Mouse (Mus musculus): ENCODE measurements around the gene Ndufb10. TPM values are rescaled to one million over a fixed set of nuclear protein-coding genes. Genes with fewer than 3 reads are reported as not detected.

Gene Ndufb10
- polyA plus RNA-seq (2017; shearing (Covaris generic)) = 150 TPM

DNA sequence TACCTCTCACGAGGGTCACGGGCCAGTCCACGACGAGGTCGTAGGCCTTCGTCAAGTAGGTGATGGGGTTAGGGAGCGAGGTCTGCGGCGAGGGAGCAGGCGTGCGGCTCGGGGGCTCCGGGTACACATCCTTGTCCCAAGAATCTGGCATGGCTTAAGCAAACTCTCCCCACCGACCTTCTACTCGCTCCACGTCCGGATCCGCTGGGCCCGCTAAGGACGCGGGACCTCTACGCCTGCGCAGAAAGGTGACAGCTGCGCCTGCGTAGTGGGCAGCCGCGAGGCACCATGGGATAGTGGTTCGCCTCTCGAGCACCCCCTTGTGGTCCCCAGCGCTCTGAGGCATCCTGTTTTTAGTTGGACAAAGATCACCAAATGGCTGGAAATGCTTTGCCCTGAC is at the start of gene Ndufb10:
Gene Ndufb10, minus strand, starts transcription at position 295 of the 400 bp plus-strand sequence.

DNA sequence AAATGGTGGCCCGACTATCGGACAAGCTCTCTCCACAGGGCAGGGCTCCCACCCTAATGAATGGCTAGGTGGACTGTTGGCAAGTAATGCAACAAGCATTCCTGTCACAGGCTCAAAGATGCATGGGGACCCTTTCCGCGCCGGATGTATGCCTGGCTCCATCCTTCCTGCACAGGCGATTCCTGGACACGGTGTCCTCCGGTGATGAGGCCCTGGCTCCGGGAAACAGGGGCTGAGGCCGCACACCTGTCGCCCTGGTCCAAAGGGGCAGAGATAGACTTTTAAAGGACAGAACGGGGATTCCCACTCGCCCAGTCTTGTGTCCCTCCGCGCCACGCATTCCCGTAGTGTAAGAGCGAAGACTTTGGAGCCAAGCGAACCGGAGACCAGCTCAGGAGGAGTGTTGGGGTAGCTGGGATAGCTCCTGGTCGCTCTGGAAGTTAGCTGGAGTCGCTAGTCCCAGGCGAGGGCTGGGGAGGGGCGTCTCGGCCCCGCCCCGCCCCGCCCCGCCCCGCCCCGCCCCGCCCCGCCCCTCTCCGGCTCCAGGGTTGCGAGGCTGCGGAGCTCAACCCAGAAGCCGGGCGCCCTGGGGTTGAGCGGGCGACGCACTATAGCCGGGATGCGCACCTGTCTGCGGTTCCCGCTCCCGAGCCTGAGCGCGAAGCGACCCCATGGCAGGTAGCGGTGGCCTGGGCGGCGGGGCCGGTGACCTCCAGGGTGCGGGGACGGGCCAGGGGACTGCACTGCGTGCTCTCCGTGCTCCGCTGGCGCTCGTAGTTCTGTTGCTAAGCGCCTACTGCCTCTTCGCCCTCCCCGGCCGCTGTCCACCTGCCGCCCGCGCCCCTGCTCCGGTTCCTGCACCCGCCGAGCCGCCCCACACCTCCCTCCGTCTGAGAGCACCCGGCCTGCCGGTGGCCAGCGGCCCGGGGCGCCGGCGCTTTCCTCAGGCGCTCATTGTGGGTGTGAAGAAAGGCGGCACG is 28.4 kb upstream of the Ndufb10 start, which contains the start of gene Hs3st6:
Gene Hs3st6, plus strand, starts transcription at position 574 of the 980 bp plus-strand sequence.

DNA sequence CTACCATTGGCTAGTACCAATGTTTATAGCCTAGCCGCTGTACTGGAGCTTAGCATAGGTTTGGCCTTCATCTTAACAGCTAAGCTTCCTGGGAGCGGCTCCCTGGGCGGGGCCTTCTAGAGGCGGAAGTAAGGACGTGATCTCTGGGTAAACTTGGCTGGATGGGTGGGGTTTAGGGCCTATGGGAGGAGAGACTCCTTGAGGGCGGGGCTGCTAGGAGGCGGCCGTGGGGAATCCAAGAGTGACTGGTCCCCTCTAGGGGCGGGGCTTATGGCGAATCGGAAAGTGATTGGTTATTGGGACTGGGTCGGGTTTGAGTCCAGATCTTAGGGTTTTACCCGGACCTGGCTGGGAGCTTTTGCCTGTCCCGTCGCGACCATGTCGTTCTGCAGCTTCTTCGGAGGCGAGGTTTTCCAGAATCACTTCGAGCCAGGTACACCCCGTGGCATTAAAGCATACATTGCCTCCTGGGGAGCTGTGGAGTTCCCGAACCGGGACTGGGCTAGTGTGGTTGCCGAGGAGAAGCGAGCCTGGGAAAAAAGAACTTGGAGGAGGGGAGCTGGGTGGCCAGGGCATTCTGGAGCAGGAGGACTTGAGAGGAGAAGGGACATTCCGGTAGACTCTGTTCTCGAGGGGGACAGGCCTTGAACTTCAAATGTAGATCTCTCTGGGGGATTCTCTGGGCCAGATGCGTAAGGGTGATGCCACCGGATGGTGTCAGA is 12.2 kb upstream of the Ndufb10 start, which contains the start of gene Msrb1:
Gene Msrb1, plus strand, starts transcription at position 313 of the 722 bp plus-strand sequence.

DNA sequence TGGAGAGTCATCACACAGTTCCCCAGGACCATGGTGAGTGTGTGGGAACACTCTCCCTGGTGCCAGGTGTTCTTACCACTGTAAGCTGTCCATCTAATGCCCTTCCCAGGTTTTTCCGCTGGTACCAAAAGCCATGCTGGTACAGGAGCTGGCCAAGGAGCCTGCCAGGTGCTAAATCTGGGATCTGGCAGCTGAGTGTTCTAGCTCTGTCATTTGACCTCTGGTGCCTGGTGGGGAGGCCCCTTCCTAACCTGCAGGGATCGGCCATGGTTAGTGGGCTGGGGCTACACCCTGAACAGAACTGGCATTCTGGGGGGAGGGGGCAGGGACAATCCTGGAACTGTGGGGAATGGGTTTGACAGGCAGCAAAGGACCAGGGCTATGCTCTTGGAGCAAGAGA is 3.3 kb upstream of the Ndufb10 start, which contains the start of gene Rpl3l:
Gene Rpl3l, plus strand, starts transcription at position 203 of the 400 bp plus-strand sequence.

DNA sequence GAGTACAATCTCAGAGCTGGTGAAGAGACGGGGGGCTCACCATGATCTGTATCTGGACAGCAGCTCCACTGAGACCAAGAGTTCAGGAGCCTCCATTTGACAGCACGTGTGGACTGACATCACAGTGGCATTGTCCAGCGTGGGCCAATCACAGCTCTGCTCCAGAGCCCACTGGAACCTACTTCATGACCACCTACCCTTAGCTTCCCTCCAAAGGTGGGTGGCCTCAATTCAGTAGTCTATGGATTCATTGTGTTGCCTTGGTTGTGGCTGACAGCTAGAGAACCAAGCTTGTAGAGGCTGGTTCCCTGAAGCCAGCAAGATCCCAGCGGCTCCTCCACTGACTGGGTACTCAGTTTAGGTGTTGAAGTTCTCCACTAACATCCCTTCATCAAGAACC is 6.3 kb downstream of the Ndufb10 start, which contains the start of the genes Rnf151 and Rps2:
Gene Rnf151, minus strand, starts transcription at position 121 of the 400 bp plus-strand sequence.
Gene Rps2, plus strand, starts transcription at position 174 of the 400 bp plus-strand sequence.

DNA sequence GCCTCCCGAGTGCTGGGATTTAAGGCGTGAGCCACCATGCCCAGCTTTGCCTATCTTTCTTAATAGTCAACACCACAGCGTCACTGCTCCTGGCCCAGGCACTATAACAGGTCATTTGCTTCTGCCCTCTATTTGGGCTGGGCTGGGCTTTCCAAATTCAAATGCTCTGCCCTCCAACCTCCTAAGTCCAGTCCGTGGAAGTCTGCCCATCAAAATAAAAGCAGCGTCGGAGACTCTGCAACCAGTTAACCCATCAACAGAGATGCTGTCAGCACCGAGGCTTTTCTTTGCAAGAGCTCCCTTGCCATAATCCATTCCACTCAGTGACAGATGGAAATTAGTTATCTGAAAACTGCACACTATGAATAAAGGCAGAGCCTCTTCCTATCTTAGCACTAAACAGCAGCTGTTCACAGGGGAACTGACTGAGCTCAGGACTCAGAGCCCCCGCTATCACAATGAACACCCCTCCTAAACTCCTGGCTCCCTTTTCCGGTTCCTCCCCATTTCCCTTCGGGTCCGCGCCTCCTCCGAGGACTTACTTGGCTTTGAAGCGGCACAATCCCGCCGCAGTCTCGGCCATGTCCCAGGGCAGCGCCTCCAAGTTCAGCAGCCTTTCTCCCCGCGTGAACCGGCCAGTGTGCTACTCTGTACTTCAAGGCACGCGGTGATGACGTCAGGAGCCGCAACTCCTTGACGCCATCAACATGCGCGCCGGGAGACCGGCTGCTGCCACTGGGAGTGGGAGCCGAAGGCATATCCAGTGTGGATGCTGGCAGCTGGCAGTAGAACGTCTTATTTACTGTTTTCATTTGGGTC is 17.1 kb downstream of the Ndufb10 start, which contains the start of gene Tbl3:
Gene Tbl3, minus strand, starts transcription at position 679 of the 819 bp plus-strand sequence.

DNA sequence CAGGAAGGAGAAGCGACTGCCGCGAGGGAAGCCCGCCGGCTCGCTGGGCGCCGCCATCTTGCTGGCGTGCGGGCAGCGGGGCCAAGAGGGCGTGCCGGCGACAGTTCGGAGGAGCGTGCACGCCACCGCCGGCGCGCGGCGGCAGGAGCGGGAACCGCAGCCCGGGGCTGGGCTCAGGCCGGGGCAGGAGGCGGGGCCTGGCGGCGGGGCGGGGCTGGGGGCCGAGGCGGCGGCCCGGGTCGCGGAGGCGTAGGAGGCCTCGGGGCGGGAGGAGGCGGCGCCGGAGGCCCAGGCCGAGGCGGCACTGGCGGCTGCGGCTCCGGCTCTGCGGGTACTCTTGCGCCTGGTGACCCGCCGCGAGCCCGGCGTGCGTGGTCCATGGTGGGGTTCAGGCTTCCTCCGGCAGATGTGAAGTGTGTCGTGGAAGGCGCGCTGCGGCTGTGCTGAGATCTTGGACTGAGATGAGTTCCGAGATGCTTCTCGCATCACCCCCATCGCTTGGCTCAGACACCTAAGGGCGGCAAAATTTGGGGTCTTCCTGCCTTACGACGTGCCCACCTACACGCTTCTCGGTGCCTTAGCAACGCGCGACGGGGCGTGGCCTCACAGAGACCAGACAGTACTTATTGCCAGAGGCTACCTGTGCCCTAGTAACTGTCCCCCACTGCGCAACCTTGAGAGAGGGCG is 28.1 kb downstream of the Ndufb10 start, which contains the start of the genes Gfer and Noxo1:
Gene Gfer, minus strand, starts transcription at position 146 of the 687 bp plus-strand sequence.
Gene Noxo1, plus strand, starts transcription at position 224 of the 687 bp plus-strand sequence.

DNA sequence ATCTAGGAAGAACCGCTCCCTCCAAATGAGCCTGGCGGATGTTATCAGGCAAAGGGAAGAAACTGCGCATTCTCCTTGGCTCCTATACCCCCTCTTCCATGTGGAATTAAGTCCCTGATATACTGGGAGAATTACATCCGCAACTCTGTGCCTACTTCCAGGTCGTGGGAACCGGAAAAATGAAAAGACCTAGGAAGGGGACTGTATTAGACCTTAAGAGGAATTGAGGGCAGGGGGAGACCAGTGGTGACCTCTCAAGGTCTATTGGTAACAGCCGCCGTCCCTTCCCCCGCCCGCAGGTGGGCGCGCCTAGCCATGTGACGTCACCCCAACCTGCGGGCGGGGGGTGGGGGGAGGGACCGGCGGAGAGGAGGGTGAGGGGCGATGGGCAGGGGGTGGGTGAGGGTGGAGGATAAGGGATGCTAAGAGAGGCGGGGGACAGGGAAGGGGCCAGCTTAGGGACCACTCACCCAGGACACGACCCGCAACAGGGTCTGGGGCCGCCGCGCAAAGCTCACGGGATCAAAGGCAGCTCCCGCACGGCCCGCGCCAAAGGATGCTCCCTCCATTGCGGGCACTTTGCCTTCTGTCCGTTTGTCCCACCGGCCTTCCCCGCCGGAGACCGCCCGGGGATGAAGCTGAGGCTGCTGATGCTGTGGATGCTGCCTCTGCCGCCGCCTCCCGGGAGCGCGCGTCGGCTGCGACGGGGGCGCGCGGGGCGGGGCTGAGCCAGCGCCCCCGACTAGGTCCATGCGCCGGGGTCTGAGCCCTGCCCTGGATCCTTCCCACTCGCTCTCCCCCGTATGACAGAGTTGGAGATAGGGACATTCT is 34.8 kb downstream of the Ndufb10 start, which contains the start of gene Syngr3:
Gene Syngr3, minus strand, starts transcription at position 705 of the 831 bp plus-strand sequence.

Other genes with a start within 250 kb of the Ndufb10 start
- gene Mlst8, start 245.4 kb downstream of the Ndufb10 start, polyA plus RNA-seq (2017; shearing (Covaris generic)) = 18.7 TPM
- 0.39 TPM for gene Caskin1, start 235.9 kb downstream of the Ndufb10 start, polyA plus RNA-seq (2017; shearing (Covaris generic))
- gene Traf7, start 196.5 kb downstream of the Ndufb10 start, polyA plus RNA-seq (2017; shearing (Covaris generic)) = 57.3 TPM
- 2.1 TPM for gene Rab26, start 190.3 kb downstream of the Ndufb10 start, polyA plus RNA-seq (2017; shearing (Covaris generic))
- gene Pkd1, start 174.6 kb downstream of the Ndufb10 start, polyA plus RNA-seq (2017; shearing (Covaris generic)) = 41.2 TPM
- 34.6 TPM for gene Tsc2, start 91.8 kb downstream of the Ndufb10 start, polyA plus RNA-seq (2017; shearing (Covaris generic))
- gene Nthl1, start 91.8 kb downstream of the Ndufb10 start, polyA plus RNA-seq (2017; shearing (Covaris generic)) = 3.4 TPM
- gene Slc9a3r2, start 74.2 kb downstream of the Ndufb10 start, polyA plus RNA-seq (2017; shearing (Covaris generic)) = not detected
- not detected for gene Npw, start 66.0 kb downstream of the Ndufb10 start, polyA plus RNA-seq (2017; shearing (Covaris generic))
- gene Zfp598, start 54.8 kb downstream of the Ndufb10 start, polyA plus RNA-seq (2017; shearing (Covaris generic)) = 17.8 TPM
- 1.9 TPM for gene Syngr3, start 34.5 kb downstream of the Ndufb10 start, polyA plus RNA-seq (2017; shearing (Covaris generic))
- 27.8 TPM for gene Gfer, start 28.3 kb downstream of the Ndufb10 start, polyA plus RNA-seq (2017; shearing (Covaris generic))
- 2.1 TPM for gene Noxo1, start 28.2 kb downstream of the Ndufb10 start, polyA plus RNA-seq (2017; shearing (Covaris generic))
- 45.0 TPM for gene Tbl3, start 16.8 kb downstream of the Ndufb10 start, polyA plus RNA-seq (2017; shearing (Covaris generic))
- gene Rnf151, start 6.4 kb downstream of the Ndufb10 start, polyA plus RNA-seq (2017; shearing (Covaris generic)) = not detected
- 933 TPM for gene Rps2, start 6.4 kb downstream of the Ndufb10 start, polyA plus RNA-seq (2017; shearing (Covaris generic))
- not detected for gene Rpl3l, start 3.3 kb upstream of the Ndufb10 start, polyA plus RNA-seq (2017; shearing (Covaris generic))
- gene Msrb1, start 12.2 kb upstream of the Ndufb10 start, polyA plus RNA-seq (2017; shearing (Covaris generic)) = 9.2 TPM
- gene Hs3st6, start 28.5 kb upstream of the Ndufb10 start, polyA plus RNA-seq (2017; shearing (Covaris generic)) = not detected
- not detected for gene Meiob, start 79.8 kb upstream of the Ndufb10 start, polyA plus RNA-seq (2017; shearing (Covaris generic))
- 30.3 TPM for gene Hagh, start 115.7 kb upstream of the Ndufb10 start, polyA plus RNA-seq (2017; shearing (Covaris generic))
- gene Fahd1, start 125.9 kb upstream of the Ndufb10 start, polyA plus RNA-seq (2017; shearing (Covaris generic)) = 0.34 TPM
- gene Igfals, start 141.5 kb upstream of the Ndufb10 start, polyA plus RNA-seq (2017; shearing (Covaris generic)) = not detected
- 65.8 TPM for gene Nubp2, start 161.9 kb upstream of the Ndufb10 start, polyA plus RNA-seq (2017; shearing (Covaris generic))
- 82.4 TPM for gene Spsb3, start 162.2 kb upstream of the Ndufb10 start, polyA plus RNA-seq (2017; shearing (Covaris generic))
- gene Eme2, start 170.6 kb upstream of the Ndufb10 start, polyA plus RNA-seq (2017; shearing (Covaris generic)) = 22.2 TPM
- gene Mrps34, start 170.6 kb upstream of the Ndufb10 start, polyA plus RNA-seq (2017; shearing (Covaris generic)) = 49.7 TPM
- gene Nme3, start 172.0 kb upstream of the Ndufb10 start, polyA plus RNA-seq (2017; shearing (Covaris generic)) = 26.7 TPM
- 50.7 TPM for gene Mapk8ip3, start 212.5 kb upstream of the Ndufb10 start, polyA plus RNA-seq (2017; shearing (Covaris generic))
- gene Jpt2, start 236.2 kb upstream of the Ndufb10 start, polyA plus RNA-seq (2017; shearing (Covaris generic)) = 23.0 TPM